Mouse (Mus musculus): Measurements from ENCODE around the gene Fbln2.
A peak's percentile ranks its signal among the peaks of the same experiment; 100 is the strongest.

Gene Fbln2

DNA sequence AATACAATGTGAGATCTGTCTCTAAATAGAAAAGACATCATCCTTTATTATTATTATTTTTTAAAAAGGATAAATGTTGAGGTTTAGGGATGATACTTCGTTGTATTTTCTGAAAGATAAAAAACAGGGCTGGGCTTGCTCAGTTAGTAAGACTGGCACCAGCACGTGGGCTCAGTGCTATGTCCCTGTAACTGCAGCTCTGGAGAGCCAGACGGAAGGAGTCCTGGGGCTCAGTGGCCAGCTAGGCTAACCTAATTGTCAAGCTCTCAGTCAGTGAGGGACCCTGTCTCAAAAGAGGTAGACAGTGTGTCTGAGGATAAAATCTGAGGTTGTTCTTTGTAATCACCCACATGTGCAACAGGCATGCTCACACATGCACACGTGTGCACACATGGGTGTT, 19.3 kb downstream of the Fbln2 start:
- DNase-seq: no peak

DNA sequence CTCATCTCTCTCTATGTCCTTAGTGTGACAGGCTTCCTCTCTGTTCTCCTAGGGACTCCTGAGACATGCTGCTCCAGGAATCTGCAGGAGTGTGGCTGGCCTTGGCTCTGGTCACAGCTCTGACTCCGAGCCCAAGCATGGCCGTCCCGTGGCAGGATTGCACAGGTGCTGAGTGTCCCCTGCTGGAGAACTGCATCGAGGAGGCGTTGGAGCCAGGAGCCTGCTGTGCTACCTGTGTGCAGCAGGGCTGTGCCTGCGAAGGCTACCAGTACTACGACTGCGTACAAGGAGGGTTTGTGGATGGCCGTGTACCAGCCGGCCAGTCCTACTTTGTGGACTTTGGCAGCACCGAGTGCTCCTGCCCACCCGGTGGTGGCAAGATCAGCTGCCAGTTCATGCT, 20.8 kb downstream of the Fbln2 start:
- DNase-seq: no peak

DNA sequence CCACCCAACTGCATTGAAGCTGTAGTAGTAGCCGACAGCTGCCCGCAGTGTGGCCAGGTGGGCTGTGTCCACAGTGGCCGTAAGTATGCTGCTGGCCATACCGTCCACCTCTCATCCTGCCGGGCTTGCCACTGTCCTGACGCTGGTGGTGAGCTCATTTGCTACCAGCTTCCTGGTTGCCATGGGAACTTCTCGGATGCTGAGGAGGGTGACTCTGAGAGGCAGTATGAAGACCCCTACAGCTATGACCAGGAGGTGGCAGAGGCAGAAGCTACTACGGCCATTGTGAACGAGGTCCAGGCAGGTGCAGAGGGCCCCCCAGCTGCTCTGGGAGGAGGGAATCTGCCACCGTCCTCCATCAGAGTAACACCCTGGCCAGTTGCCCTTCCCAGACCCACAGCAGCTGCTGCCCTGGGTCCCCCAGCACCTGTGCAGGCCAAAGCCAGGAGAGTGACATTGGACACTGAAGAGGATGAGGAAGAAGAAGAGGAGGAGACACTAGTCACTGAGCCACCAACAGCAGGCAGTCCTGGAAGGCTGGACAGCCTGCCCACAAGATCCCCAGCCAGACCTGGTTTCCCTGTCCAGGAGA, 21.3 kb downstream of the Fbln2 start:
- DNase-seq: no peak

DNA sequence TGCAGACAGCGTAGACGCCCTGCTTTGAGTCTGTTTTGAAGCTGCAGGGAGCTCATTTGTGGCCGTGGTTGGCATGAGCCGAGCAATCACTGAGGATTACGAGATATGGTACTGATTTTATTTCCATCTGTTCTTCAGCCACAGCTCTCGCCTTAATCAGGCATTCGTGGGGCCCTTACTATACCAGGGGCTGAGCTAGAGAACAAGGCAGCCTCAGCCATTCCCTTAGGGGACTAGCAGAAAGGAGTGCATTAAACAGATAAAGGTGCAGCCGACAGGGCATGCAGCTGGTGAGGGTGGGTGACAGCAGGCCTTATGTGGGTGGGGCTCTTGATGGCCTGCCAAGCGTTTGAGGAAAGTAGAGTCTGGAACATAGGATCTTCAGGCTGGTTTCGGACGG, 23.8 kb downstream of the Fbln2 start:
- no peak for DNase-seq

DNA sequence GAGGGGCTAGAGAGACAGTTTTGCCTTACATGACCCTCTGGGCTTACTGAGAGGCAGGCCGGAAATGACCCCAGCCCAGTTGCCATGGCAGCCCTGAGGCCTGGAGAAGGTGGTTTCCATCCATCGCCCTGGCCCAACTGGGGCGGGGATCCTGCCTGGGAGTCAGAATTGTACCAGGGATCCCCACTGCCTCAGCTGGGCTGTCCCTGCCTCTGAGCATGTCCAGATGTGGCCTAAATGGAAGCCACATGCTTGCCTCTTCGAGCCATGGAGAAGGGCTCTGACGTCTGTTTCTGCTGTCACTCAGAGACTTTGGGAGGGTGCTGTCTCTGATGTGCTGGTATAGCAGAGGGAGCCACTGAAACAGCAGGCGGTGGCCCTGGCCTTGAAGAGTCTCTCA, 24.2 kb downstream of the Fbln2 start:
- DNase-seq: no peak

DNA sequence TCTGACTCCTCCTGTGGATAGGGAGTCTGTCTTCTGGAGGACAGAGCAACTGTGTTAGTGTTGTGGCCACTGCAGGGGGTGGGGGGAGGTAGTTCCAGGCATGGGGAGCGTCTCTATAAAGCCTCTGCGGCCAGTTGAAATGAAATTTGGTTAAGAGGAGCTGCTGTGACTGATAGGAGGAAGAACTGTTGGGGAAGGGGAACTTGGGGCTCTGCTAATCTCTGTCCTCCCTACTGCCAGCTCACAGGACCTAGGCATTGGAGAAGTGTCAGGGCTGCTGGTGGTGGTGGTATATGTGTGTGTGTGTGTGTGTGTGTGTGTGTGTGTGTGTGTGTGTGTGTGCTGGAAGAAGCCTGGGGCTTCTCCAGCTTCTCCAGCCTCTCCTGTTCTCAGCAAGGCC, 25.0 kb downstream of the Fbln2 start:
- no peak for DNase-seq

DNA sequence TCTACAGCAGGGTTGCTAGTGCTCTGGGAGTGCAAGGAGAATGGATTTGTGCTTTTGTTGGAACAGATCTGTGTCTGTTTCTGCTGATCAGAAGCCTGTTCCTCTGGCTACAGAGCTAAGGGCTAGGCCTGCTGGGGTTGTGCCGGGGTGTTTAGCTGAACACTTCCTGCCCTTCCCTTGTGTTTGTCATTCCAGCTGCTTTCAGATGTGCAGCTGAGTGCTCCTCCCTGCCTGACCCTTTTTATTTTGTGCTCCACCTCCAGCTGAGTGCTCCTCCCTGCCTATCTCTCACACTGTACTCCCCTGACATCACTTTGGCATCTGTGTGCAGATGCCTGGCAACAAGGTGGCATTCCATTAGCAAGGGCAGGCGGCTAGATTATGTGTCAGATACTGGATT, 28.3 kb downstream of the Fbln2 start:
- no peak for DNase-seq

DNA sequence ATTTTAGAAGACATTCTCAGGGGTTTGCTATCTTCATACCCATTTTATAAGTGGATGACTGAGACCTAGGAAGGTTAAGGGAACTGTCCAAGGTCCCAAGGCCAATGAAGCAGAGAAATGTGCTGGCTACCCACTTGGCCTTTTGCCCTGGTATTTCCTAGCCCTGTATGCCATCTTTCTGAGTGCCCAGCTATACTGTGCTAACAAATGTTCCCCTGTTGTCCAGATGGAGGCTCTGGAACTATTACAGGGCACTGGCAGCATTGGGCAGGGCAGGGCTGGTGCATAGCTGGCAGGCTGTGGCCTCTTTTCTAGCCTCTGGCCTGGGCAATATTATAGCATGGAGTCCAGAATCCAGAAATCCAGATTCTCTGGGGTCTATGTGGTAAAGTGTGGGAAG, 28.7 kb downstream of the Fbln2 start:
- no peak for DNase-seq

DNA sequence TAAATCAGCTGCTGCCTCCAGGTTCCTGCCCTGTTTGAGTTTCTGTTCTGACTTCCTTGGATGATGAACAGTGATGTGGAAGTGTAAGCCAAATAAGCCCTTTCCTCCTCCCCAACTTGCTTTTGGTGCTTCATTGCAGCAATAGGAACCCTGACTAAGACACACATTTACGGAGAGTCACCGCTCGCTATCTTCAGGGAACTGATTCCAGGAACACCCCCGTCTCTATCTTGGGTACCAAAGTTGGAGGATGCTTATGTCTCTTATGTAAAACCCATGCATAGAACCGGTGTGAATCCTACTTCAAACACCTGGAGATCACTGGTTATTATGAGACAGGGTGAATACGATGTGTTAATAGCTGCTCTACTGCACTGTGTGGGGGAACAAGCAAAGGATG, 31.1 kb downstream of the Fbln2 start:
- peak; percentile 75 for DNase-seq

DNA sequence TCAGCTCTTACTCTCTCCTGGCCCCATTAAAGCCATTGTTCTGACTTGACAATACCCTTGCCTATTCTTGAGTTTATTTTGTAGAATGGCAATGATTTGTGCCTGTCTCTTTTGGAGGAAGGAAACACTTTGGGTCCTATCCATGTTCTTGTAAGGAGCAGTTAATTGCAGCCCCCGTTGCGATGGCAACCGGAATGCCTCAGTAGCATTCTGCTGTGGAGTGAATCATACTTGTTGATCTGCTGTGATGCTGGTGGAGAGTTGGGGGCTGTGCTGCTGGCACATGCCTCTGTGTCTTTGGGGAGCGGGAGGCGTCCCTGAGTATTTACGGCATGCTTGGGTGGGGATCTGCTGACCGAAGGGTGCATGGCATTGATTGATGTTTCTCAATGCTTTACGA, 32.1 kb downstream of the Fbln2 start:
- peak; percentile 77 for DNase-seq

DNA sequence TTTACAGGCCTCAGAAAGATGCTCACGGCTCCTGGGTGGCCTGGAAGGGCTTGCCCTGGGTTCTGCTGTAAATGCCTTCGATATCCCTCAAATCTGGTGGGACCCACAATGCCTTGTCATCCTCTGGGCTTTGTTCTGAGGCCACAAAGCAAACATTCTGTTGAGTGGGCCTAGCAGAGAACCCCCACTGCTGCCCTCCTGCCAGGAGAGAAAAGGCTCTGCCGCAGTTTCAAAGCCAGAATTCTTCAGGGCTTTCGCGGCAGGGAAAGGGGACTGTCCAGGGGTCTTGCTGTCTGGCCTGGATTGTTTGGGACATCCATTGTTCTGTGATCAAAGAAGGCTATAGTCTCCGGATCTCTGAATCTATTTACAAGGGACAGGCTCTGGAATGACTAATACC, 33.1 kb downstream of the Fbln2 start:
- DNase-seq: no peak

DNA sequence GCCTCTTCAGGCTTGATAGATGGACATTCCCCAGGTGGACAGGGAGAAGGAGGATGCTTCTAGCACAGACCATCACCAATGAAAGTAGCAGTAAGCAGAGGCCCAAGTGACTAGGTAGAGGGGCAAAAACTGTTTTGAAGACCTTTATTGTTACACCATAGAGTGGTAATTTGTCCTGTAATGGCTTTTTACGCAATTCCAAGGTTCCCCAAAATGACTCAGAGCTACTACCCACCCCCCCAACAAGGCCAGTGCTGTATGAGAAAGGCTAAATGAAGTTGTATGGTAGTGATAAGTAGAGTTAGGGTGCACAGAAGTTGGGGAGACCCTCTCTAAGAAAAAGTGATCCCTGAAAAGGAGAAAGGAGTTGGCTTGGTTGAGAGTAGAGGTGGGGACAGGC, 35.1 kb downstream of the Fbln2 start:
- no peak for DNase-seq

DNA sequence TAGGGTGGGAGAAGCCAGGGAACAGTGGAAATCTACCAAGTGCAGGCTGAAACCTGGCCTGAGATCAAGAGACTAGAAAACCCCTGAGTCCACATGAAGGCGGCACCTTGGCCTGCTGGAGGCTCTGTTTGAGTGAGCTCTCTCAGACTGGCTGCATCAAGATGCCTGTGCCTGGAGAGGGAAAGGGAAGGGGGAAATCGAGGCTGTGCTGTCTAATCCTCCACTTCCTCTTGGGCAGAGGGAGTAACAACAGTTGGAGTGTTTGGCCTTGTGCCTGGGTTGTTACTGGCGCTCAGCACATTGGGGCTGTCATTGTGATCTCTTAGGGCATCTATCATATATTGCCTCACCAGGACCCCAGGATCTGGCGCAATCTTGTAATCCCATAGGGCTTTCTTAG, 36.4 kb downstream of the Fbln2 start:
- no peak for DNase-seq

DNA sequence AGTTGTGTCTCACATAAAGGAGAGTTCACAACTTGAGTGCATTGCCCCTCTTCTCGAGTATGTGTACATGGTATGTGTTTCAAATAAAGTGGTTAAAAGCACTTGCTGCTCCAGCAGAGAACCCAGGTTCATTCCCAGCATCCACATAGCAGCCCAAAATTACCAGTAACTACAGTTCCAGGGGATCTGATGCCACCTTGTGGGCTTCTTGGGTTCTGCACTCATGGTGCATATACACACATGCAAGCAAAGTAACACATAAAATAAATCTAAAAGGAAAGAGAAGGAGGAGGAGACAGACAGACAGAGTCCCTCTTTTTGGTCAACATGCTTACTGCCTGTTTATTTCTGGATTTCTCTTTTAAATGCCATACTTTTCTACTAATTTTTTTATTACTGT, 37.5 kb downstream of the Fbln2 start:
- no peak for DNase-seq

DNA sequence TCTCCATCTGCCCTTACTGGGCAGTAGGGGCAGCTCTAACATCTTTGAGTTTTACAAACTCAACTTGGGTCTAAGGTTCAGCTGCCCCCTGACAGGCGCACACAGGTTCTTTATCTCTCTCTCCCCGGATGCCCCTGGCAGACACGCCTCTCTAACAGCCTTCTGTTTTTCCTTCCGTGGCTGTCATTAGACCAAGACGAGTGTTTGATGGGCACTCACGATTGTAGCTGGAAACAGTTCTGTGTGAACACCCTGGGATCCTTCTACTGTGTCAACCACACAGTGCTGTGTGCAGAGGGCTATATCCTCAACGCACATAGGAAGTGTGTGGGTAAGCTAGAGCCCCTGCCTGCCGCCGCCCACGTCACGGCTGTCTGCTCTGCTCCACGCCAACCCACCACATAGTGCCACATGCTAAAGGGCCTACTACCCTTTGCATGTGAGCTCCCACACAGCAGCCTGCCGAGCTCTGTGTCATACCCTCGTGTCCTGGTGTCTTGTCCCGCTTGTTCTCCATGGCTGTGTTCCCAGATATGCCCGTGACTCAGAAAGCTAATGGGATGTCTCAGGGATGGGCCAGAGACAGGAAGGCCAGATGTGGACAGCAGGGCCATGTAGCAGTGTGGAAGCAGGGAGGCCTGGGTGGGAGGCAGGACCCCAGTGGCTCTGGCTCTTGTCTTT, 47.3 kb downstream of the Fbln2 start:
- peak; percentile 79 for DNase-seq

DNA sequence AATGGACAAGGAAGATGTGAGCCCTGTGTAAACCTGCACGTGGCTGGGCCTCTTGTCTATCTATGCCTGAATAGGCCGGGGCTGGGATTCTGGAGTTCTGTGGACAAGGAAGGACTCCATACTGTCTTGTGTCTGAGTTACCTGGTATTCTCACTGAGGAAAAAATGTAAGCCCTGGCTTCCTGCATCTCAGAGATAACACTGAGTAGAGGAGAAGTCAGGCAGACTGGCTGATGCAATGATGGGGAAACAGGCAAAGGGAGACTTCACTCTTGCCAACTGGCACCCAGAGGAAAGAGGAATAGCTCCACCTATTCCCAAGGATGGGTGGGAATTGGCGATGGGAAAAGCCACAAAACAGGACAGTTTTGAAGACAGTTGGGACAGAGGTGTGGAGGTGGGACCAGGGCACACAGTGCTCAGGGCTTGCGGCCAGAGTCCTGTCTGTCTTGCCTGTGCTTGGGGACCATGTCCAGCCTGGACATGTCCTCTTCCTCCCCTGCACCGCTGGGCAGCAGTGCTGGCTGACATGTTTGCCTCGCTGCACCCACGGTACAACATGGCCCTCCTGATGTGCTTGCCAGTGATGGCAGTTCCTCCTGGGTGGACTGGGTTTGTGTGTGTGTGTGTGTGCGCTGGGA, 48.2 kb downstream of the Fbln2 start:
- no peak for DNase-seq

DNA sequence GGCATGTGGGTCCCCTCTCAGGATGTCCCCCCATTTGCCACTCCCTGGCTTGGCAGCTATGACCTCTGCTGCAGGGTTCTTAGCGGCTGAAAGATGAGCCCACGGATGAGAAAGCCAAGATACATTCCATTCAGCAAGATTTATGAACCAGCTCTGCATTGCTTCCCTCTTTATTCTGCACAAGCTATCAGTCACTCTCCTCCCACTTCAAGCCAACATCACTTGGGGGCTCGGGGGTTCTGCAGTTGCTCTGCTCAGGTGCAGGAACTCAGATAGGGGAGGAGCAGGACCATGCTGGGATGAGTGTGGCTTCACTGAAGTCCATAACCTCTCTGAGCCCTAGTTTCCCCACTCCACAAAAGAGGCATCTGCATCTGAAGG, 48.7 kb downstream of the Fbln2 start:
- DNase-seq: no peak

DNA sequence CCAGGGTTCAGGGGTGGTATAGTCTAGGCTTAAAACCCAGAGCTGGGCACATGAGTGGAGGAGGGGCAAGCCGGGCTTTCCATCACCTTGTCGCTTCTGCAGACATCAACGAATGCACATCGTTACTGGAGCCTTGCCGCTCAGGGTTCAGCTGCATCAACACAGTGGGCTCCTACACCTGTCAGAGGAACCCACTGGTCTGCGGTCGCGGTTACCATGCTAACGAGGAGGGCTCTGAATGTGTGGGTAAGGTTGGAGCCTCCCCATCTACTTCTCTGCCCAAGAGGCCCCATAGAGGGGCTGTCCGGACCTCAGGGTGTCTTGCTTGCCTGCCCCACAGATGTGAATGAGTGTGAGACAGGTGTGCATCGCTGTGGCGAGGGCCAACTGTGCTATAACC, 53.4 kb downstream of the Fbln2 start:
- DNase-seq: no peak

DNA sequence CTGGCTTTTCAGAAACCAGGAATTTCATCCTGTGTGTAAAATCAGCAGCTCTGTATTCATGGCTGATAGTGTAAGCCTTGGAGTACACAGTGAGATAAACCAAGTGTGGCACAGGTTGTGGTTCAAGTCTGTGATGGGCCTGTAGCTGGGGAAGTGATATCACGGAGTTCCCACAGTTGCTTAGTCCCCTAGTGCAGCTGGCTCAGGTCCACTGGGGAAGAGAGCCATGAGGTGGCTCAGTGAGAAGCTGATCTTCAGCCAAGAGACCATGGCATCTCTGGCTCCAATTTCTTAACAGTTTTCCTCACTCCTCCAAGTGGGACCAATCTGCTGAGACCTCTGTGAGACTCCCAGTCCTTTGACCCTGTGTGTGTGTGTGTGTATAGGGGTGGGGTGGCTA, 54.4 kb downstream of the Fbln2 start:
- no peak for DNase-seq

DNA sequence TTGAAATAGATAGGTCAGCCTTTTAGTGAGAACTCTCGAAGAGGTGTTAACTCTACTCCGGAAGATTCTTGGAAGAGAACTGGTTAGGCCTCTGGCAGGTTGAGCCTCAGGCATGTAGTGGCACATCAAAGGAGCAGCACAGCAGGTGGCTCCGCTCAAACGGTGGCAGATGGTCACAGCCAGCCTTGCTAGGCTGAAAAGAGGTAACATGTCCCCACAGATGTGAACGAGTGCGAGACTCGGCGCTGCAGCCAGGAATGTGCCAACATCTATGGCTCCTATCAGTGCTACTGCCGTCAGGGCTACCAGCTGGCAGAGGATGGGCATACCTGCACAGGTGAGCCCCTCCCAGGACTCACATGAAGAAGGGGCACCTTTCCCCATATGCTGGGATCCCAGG, 56.1 kb downstream of the Fbln2 start:
- no peak for DNase-seq

DNA sequence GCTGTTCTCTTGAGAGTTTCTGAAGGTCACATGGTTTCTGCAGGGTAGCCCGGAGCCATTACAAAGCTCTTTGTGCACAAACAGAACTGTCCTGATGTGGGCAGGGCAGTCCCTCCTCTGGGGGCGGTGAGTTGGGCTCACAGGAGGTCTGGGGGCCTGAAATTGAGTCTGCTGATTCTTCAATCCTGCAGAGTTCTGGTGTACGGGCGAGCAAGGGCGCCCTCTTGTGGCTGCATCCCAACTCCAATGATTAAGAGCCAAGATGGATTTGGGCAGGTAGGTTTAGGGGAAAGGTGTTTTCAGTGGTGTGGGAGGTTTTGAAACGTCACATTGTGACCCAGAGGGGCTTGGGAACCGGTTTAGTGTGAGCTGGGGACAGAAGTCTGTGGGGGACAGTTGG, 65.3 kb downstream of the Fbln2 start:
- peak; percentile 52 for DNase-seq

DNA sequence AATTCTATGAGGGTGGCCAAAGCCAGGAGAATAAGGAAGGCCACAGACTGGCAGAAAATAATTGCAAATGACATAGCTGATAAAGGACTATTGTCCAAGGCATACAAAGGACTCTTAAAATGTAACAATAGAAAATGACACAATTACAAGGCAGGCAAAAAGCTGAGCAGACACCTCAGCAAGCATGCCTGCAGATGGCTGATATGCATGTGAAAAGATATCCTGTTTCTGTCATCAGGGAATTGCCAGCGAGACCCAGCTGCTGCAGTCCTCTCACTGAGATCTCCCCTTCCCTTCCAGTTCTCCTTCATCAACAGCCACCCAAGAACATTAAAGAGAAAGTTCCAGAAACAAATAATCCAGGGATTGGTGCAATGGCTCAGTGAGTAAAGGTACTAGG, 66.0 kb downstream of the Fbln2 start:
- DNase-seq: no peak

DNA sequence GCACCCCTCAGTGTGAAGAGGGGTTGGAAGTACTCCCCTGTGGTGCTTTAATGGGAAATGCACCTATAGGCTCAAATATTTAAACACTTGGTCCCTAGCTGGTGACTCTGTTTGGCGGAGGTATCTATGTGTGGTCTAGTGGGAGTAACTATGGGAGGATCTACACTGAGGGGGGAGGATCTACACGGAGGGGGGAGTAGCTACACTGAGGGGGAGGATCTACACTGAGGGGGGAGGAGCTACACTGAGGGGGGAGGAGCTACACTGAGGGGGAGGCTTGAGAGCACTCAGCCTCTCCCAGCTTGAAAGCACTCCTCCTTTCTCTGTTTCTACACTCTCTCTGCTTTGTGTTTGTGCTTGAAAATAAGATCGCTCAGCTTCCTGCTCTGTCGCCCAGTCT, 67.2 kb downstream of the Fbln2 start:
- DNase-seq: no peak

DNA sequence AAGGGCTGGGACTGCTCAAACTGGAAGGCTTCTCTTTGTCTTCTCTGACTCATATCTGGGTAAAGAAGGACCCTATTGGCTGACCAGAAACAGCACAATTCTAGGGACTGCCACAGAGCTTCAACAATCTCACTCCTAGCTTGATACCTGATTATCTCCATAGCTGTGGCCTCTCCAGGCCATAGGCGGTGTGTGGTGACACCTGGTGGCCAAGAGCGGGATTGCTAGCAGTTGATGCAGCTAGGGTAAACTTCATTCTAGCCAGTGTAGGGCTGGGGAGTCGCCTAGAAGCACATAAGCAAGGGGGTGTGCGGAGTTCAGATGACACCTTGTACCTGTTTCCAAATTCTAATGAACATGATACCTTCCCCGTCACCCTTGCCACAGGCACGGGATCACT, 69.0 kb downstream of the Fbln2 start:
- DNase-seq: peak; percentile 87

DNA sequence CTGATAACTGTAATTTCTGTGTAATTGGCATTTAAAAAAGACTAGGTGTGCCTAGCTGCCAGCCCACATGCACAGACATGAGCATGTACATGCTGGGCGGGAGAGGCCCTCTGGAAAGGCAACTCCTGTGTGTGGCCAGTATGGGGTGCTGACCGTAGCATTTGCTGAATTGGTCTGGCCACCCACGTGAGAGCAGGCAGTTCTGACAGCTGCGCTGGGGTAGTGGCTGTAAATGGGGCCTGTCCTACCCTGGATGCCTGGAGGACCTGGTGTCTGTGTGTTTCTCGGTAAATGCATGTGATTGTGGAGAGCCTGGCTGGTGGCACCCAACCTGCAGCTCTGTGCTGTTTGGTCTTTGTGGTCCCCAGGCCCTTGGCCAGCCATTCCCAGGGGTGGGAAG, 69.5 kb downstream of the Fbln2 start:
- DNase-seq: no peak
